Mouse (Mus musculus) thymus, adult 2 months (tissue): Measurements from ENCODE around the gene Anp32b. TPM values are rescaled to one million over a fixed set of nuclear protein-coding genes. Genes with fewer than 3 reads are reported as not detected.

Experiments used
- DNase-seq: peaks from one replicate; pipeline ENCODE4 v3.0.0; 2021
- H3K27ac ChIP-seq: fragments of 200-500 bp; 2 replicates; pipeline ENCODE4 v1.5.1; 2012; ENCODE audit warnings: low read length, control low read depth; ENCODE audit not compliant: control insufficient read depth, insufficient read depth
- H3K27me3 ChIP-seq: fragments of 200-500 bp; 2 replicates; pipeline ENCODE4 v1.6.1; 2012; ENCODE audit warnings: mild to moderate bottlenecking, low read length, moderate library complexity, mixed read lengths; ENCODE audit not compliant: control insufficient read depth, insufficient read depth
- H3K36me3 ChIP-seq: fragments of 200-500 bp; 2 replicates; pipeline ENCODE4 v1.6.1; 2012; ENCODE audit warnings: mild to moderate bottlenecking, low read length, moderate library complexity; ENCODE audit not compliant: control insufficient read depth, insufficient read depth
- H3K4me1 ChIP-seq: fragments of 200-500 bp; replicated peaks from 2 replicates; pipeline ENCODE4 v1.6.1; 2012; ENCODE audit warnings: low read length; ENCODE audit not compliant: control insufficient read depth, insufficient read depth
- H3K4me3 ChIP-seq: fragments of 200-500 bp; 2 replicates; pipeline ENCODE4 v1.5.1; 2012; ENCODE audit warnings: mild to moderate bottlenecking, low read length, control low read depth, moderate library complexity; ENCODE audit not compliant: control insufficient read depth, insufficient read depth
- CTCF ChIP-seq: fragments of 200-500 bp; IDR thresholded peaks from 2 replicates; pipeline ENCODE4 v1.5.1; 2012; ENCODE audit warnings: mild to moderate bottlenecking, control low read depth, low read length, moderate library complexity, borderline replicate concordance; ENCODE audit not compliant: control insufficient read depth, poor library complexity, insufficient read depth; ENCODE audit errors: extremely low read depth
- POLR2A ChIP-seq: fragments of 200-500 bp; IDR thresholded peaks from 2 replicates; pipeline ENCODE4 v1.6.1; 2012; ENCODE audit warnings: mild to moderate bottlenecking, low read length, control low read depth, moderate library complexity; ENCODE audit not compliant: control insufficient read depth, poor library complexity, insufficient read depth; ENCODE audit errors: extremely low read depth
- WGBS: fragments of 180-500 bp; shearing (Covaris S2); methylation state at CpG from one replicate; pipeline ENCODE4 v1.1.7; 2018; 5-methylcytosine and 5-hydroxymethylcytosine counted together
- polyA plus RNA-seq: library from polyadenylated mRNA; depleted of rRNA; stranded (reverse); fragments of >200 nt; gene quantifications from 2 replicates; pipeline ENCODE4 v1.2.3, GENCODE M21; 2012; rRNA removed

Gene Anp32b
- polyA plus RNA-seq, result 52.6 and 126 TPM in 2 replicates

DNA sequence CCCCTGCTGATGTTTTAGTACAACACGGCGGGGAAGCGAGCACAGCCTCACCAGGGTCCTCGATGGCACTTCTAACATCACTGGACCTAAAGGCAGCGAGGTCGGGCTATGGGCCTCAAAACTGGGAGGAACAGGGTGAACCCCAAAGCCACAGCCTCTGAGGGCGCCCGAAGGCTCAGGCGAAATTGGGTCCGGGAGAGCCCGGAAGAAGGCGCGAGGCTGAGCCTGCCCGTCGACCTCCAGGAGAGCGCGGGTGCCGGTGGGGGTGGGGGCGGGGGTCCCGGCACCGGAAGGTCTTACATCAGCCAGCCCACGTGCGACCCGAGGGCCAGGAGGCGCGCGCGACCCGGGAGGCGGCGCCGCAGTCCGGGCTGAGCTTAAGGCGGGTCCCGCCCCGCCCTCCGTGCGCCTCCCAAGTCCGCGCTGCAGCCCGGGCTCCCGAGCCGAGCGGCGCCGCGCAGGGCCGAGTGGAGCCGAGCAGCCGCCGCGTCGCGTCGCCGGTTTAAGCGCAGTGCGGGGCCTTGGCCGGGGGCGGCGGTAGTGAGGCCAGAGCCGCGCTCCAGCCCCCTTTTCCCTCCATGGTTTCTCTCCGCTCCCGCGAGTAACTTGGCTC lies at the start of gene Anp32b:
Gene Anp32b (plus strand): TSS at position 384 of the 613 bp plus-strand sequence.
- under 1% methylated on average over 65 of the region's 66 CpGs for WGBS
- Histone ChIP-seq H3K27me3 (no peaks in the 10 kb centered on the region), H3K4me3 (peak within 1 kb of the TSS; percentile 100), H3K27ac (peak within 1 kb of the TSS; percentile 91), H3K4me1 (peaks cover 48% of the 10 kb centered on the region), H3K36me3 (no peaks in the 10 kb centered on the region)
- TF ChIP-seq CTCF, result peak; percentile 68
- TF ChIP-seq POLR2A, result 0 out of 2 replicates have a peak, but pooled peaks have one; percentile 39
- DNase-seq, result peak; percentile 95

DNA sequence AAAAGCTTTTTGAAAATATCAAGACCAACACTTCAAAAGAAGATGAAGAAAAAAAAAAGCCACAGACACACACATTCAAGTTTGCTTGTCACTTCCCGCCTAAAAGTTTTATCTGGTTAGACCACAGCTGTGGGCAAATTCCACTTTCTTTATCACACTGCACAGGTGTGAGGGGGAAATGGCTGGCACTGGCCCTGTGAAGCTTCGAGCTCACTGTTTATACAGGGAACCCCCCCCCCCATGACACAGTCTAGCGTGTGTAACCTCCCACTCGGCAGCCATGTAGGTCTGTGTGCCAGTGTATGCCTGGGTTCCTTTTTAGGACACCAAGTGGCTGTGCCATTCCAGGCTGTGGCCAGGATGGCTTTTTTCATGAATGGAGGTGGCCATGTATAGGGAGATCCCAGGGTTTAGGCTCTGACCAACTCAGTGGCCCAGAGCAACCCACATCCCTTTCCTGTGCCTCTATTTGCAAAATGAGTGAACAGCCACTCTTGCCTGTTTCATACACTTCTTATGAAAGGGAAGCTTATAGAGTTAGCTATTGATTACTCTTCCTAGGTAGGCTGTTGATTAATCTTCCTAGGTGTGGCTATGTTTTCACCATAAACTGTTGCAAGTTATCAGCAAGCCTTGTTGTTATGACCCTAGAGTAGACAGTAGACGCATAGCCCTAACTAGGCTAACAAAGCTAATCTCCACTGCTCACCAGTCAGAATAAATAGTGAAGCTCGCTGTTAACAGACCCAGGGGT lies 46.5 kb upstream of the Anp32b start:
- Histone ChIP-seq H3K4me1 (peaks cover 23% of the 10 kb centered on the region), H3K36me3 (no peaks in the 10 kb centered on the region), H3K27me3 (no peaks in the 10 kb centered on the region), H3K4me3 (peak overlapping the region; percentile 29), H3K27ac (peak overlapping the region; percentile 25; the same call in 1 of the 2 replicates)
- DNase-seq, result peak; percentile 67
- WGBS, result 31% methylated on average over 6 of the region's 6 CpGs
- TF ChIP-seq CTCF (no peak), POLR2A (no peak)

DNA sequence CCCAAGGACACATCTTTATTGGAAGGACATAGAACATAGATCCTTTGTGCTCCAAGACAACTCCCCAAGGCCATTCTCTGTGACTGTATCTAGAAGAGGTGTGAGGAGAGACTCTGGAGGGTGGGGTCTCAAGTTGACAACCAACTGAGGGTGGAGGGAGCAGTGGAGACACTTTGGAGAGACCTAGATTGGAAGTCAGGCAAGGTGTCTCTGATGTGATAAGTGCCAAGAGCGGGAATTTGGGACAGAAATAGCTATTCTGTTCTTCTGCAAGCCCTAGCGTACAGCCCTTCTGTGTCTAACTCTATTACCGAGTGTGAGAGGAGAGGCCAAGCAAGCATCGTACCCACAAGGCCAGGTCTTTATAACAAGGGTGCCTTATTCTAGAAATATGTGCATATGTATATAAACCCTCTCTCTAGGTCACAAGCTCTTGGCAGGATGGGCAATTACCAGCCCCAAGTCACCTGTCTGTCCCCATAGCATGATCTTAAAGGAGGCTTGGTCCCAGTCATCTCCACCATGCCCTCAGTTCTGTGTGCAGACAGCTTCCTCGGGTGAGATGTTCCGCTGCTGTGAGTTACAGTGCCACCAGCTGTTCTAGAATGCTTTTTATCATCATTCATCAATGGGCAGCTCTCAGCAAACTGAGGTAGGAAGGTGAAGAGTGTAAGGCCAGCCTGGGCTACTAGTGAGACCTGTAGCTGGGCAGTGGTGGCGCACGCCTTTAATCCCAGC lies 43.6 kb upstream of the Anp32b start:
- H3K4me3 ChIP-seq, result no peak overlapping the region
- H3K36me3 ChIP-seq, result no peaks in the 10 kb centered on the region
- peaks cover 46% of the 10 kb centered on the region for H3K4me1 ChIP-seq
- H3K27ac ChIP-seq, result no peak overlapping the region
- DNase-seq, result no peak
- no peaks in the 10 kb centered on the region for H3K27me3 ChIP-seq
- TF ChIP-seq CTCF, result no peak
- WGBS, result 88% methylated on average over 8 of the region's 8 CpGs

DNA sequence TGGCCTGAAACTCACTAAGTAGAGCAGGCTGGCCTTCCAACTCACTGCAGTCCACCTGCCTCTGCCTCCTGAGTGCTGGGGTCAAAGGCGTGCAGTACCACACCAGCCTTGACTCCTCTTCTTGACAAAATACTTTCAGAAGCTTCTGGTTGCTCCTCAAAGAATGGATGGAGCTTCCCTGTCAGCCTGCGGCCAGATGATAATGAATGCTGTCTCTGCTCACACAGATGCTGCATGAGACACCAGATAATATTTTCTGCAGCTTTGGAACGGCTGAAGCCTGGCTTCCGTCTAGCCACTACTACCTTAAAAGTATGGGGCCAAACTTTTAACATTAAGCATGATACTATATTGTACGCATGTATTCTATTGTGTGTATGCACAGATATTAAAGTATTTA lies 40.0 kb upstream of the Anp32b start:
- H3K4me1 ChIP-seq, result peaks cover 35% of the 10 kb centered on the region
- H3K4me3 ChIP-seq, result no peak overlapping the region
- DNase-seq, result no peak
- TF ChIP-seq CTCF (no peak), POLR2A (no peak)
- no peak overlapping the region for H3K27ac ChIP-seq
- 97% methylated on average over 5 of the region's 5 CpGs for WGBS
- no peaks in the 10 kb centered on the region for H3K27me3 ChIP-seq
- H3K36me3 ChIP-seq, result no peaks in the 10 kb centered on the region

DNA sequence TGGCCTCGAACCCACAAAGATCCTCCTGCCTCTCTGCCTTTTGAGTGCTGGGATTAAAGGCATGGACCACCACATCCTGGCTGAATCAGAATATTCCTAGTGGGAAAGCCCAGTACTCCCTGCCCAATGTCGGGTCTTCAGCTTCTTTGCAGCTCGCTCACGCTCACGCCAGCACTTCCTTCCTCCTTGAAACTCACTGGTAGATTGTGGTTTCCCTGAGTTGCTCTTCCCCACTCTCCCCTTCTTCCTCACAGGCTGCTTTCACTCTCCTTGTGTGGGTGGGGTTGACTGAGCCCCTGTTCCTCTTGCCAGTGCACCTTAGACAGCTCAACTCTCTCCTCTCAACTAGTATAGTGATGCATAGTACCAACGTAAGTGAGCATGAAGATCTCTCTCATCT lies 39.2 kb upstream of the Anp32b start:
- Histone ChIP-seq H3K27me3 (no peaks in the 10 kb centered on the region), H3K4me1 (peaks cover 34% of the 10 kb centered on the region), H3K27ac (peak overlapping the region; percentile 26; the same call in 1 of the 2 replicates), H3K36me3 (no peaks in the 10 kb centered on the region), H3K4me3 (no peak overlapping the region)
- no peak for TF ChIP-seq POLR2A
- no peak for TF ChIP-seq CTCF
- 9% methylated on average over 6 of the region's 6 CpGs for WGBS
- peak; percentile 64 for DNase-seq

DNA sequence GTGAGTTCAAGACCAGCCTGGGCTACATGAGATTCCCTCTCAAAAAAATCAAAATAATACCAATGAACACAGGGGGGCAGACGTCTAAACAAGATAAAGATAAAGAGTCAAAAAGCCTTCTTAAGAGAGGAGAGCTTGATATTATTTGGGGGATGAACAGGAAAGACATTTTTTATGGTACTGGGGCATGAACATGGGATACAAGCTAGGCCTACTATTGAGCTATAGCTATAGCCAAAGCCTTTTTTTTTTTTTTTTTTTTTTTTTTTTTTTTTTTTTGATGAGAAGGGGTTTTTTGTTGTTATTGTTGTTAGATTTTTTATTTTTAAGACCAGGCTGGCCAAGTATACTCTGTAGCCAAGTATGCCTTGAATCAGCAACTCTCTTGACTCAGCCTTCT lies 38.6 kb upstream of the Anp32b start:
- WGBS, result 7% methylated on average over 1 of the region's 1 CpGs

More for the DNA sequence above, 38.6 kb upstream of the Anp32b start:
- Histone ChIP-seq H3K27ac (0 out of 2 replicates have a peak overlapping the region, but pooled peaks have one; percentile 26), H3K36me3 (no peaks in the 10 kb centered on the region), H3K27me3 (no peaks in the 10 kb centered on the region), H3K4me1 (peaks cover 34% of the 10 kb centered on the region), H3K4me3 (no peak overlapping the region)
- TF ChIP-seq CTCF (no peak), POLR2A (no peak)
- no peak for DNase-seq
